Mouse (Mus musculus): ENCODE measurements around the gene Ulk1. TPM values are rescaled to one million over a fixed set of nuclear protein-coding genes. Genes with fewer than 3 reads are reported as not detected.
A peak's percentile ranks its signal among the peaks of the same experiment; 100 is the strongest.
"Not testable (repeated sequence)": the region's sequence is repeated elsewhere in the genome, so short reads cannot be mapped to it uniquely, and the experiment has no call there.

Ulk1 gene
- total RNA-seq, 2 experiments from 2014 or later = 64.9 to 80.5 TPM

DNA sequence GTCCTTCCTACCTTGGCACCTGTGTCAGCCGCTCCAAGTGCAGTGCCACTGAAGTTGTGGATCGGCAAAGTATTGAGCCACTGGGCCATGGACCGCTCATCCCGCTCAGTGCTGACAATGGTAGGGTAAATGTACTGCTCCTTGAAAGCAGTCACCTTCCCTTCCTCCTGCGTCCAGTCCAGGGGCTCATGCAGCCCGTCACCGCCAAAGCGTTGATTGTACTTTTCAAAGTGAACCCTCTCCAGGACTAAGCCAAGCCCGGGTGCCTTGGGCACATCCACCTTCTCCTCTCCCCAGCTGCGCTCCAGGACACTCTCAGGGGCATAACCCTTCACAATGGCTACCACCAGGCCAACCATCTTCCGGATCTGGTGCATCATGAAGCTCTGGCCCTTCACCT lies 35.4 kb downstream of the Ulk1 start:
- intact Hi-C loops (cut with DNase I) = no loop called here

DNA sequence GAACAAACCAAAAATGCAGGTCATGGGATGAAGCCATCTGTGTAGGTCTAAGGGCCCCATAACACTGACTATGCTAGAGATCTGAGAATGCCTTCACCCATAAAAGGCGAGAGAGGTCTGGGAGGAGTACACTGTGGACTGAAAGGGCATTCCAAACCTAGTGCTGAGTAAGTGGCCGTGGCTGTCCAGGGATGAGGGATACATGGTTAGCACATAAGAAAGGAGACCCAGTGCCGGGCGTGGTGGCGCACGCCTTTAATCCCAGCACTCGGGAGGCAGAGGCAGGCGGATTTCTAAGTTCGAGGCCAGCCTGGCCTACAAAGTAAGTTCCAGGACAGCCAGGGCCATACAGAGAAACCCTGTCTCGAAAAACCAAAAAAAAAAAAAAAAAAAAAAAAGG lies 37.0 kb downstream of the Ulk1 start:
- intact Hi-C loops (cut with DNase I); DNase-seq (ENCODE audit: low spot score in 2 of 2): not testable (repeated sequence)

More for the DNA sequence above, 35.4 kb downstream of the Ulk1 start:
- DNase-seq (ENCODE audit: low spot score in 2 of 2) = no peak

DNA sequence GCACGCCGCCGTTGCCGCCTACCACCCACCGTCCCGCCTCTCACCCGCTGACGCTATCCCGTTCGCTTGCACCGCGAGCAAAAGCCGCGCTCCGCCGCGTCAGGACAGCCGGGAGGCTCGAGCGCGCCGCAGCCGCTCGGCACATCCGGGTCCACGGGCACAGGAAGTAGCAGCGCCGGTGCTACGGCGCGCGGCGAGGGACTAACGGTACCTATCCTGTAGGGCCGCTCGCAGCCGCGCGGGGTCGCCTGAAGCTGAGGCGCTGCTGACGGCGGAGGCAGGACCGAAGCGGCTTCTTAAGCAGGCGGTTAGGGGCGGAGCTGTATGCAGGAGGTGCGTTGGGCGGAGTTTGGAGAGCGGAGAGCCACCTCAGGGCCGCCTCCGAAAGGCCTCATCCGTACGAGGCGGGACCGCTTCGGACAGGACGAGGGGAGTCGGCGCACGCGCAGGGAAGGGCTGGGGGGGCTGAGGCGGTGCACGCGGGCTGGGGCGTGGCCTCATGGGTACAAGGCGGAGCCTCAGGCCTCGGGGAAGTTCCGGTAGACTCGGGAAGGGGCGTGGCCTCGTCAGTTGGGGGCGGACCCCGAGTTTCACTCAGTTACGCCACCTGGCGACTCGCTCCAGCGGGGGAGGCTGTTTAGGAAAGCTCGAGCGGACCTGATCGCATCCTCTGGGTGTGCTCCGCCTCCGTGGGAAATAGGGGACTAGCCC lies 39.3 kb downstream of the Ulk1 start, which contains the start of gene Ep400:
TSS of gene Ep400 (minus strand) at position 270 of the 711 bp plus-strand sequence.
- intact Hi-C loops (cut with DNase I) = no loop called here
- peak; percentile 99 to 100 for DNase-seq (ENCODE audit: low spot score in 2 of 2)

DNA sequence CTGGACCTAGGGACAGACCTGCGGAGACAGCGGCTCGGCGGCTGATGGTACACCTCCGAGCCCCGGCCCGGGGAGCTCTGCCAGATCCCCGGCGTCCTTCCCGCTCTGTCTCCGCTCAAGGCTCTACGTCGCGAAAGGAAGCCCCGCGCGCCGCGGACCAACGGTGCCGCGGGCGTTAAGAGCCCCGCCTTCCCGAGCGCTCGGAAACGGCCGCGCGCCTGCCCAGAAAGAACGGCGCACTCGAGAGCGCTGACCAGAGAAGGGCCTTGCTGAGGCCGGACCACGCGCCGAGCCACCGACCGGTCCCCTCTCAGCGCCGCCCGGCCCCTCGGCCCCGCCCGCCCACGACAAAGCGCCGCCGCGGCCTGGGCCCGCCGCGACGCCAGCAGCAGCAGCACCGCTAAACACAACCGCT lies 39.9 kb downstream of the Ulk1 start:
- intact Hi-C loops (cut with DNase I) = no loop called here
- no peak for DNase-seq (ENCODE audit: low spot score in 2 of 2)

DNA sequence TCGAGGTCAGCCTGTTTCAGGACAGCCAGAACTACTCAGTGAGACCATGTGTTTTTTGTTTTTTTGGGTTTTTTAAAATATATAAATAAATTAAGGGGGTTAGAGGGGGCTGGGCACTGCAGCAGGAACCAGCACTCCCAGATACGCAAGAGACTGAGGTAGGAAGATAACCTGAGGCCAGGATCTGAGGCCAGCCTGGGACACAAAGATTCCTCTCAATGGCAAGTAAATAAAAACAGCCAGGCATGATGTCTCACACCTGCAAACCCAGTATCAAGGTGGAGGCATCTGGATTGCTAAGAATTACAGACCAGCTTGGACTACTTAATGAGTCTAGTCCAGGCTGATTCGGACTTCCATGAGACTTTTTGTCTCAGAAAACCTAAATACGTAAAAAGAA lies 40.6 kb downstream of the Ulk1 start:
- intact Hi-C loops (cut with DNase I) = no loop called here
- no peak for DNase-seq (ENCODE audit: low spot score in 2 of 2)

DNA sequence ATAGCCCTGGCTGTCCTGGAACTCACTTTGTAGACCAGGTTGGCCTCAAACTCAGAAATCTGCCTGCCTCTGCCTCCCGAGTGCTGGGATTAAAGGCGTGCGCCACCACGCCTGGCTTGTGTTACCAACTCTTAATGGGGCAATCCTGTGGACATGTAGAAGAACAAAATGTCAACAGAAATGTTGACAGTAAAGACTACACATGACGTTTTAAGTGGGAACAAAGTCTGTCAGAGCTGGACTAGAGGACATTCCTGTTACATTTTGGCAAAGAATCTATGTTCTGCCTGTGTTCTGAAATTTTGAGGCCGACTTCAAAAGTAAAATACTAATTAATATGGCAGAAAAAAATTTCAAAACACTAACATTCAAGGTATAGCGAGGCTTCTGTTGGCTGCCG lies 46.0 kb downstream of the Ulk1 start:
- intact Hi-C loops (cut with DNase I) = no loop called here
- no peak for DNase-seq (ENCODE audit: low spot score in 2 of 2)

DNA sequence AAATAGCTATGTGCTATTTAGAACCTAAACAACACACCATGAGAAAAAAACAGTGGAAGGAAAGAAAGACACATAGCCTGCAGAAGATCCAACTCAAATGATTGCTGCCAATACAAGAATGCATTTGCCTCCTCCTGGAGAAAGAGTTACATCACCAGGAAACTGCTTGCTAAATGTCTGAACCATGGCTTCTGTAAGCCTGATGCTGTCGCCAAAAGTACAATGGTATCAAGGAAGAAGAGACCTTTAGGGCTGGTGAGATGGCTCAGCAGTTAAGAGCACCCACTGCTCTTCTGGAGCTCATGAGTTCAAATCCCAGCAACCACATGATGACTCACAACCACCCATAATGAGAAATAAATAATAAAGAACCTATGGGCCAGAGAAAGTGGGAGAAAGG lies 64.9 kb downstream of the Ulk1 start:
- no peak for DNase-seq (ENCODE audit: low spot score in 2 of 2)
- intact Hi-C loops (cut with DNase I) = no loop called here

DNA sequence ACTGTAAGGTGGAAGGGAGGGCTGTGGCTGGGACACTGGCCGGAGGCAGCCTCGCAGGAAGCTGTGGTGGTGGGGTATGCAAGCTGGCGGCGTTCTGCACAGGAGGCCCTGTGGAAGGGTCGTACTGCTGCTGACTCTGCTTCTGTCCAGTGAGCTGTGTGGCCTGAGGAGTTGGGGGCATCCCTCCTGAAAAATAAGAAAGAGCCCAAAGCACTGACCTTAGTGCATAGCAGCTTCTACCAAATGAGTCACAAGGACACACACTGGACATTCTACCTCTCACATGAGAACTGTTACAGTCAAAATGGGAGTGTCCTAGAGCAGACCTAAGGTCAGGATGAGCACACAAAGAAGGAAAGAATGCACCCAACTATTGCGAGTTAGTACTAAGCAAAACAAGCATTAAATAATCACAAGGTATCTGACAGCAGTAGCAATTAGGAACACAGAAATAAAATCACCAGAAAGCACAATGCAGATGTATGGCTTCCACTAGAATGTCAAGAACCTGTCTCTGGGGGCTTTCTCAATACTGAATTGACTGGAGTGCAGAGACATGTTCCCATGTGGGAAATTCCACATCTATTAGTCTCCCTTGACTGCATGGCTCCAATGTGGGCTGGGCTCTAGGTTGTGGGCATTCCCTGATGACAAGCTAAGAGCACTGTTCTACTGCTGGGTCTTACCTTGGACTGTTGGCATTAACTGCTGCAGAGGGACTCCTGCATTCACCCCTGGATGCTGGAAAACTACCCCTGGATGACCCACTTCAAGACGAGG lies 70.2 kb downstream of the Ulk1 start:
- intact Hi-C loops (cut with DNase I) = no loop called here
- DNase-seq (ENCODE audit: low spot score in 2 of 2) = no peak

DNA sequence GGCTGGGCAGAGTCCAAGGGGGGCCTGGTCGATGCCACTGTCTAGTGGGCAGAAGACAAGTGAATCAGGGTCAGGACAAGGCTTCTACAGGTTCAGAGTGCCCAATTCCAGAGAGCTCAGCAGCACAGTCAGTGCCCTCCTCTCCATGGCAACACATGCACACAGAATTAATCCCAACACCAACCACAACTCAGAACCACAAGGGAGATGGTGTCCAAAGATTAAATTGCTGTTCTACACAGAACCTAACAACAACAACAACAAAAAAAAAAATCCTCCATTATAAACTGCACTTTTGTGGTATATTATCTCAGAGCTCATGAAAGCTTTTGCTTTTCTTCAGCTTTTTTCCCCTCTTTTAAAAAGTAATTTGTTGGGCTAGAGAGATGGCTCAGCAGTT lies 74.3 kb downstream of the Ulk1 start:
- DNase-seq (ENCODE audit: low spot score in 2 of 2) = no peak
- intact Hi-C loops (cut with DNase I) = no loop called here

Other genes starting within 250 kb of the Ulk1 start
- gene Noc4l, start 156.7 kb downstream of the Ulk1 start, total RNA-seq (2021) = 10 to 100 TPM; 20.3 to 25.1 TPM
- gene Ddx51, start 156.6 kb downstream of the Ulk1 start, total RNA-seq (2021) = 10 to 100 TPM; 28.7 to 31.7 TPM
- gene Ep400, start 39.4 kb downstream of the Ulk1 start, total RNA-seq (2021) = 100 to 1,000 TPM in 1 of 2 experiments, 10 to 100 TPM in 1; 95.6 to 101 TPM
- gene Pus1, start 29.4 kb downstream of the Ulk1 start, total RNA-seq (2021) = 10 to 100 TPM; 21.6 to 21.8 TPM
- 10 to 100 TPM; 11.3 to 13.5 TPM for gene Hscb, start 29.7 kb upstream of the Ulk1 start, total RNA-seq (2021)
- 1 to 10 TPM in 1 of 2 experiments, under 1 TPM in 1; 0.99 to 1.6 TPM for gene Chek2, start 29.9 kb upstream of the Ulk1 start, total RNA-seq (2021)
- gene Ttc28, start 69.7 kb upstream of the Ulk1 start, total RNA-seq (2021) = 10 to 100 TPM in 1 of 2 experiments, 1 to 10 TPM in 1; 9.6 to 11.9 TPM